Mouse (Mus musculus) hindbrain, postnatal 0 days (tissue): Measurements from ENCODE around the gene Krt9. TPM values are rescaled to one million over a fixed set of nuclear protein-coding genes. Genes with fewer than 3 reads are reported as not detected.

Source experiments
- ATAC-seq: fragments of 200-750 bp; cut with Nextera tagmentation; 2 replicates; pipeline ENCODE4 v1.8.0; 2017; ENCODE audit warnings: mild to moderate bottlenecking, moderate TSS enrichment, moderate library complexity
- DNase-seq: peaks from one replicate; pipeline ENCODE4 v3.0.0-alpha.2; 2015; ENCODE audit warnings: low spot score
- H3K27ac ChIP-seq: fragments of 300-500 bp; sonication (generic); 2 replicates; pipeline ENCODE4 v1.5.1; 2014; ENCODE audit warnings: mild to moderate bottlenecking
- H3K27me3 ChIP-seq: fragments of 300-500 bp; sonication (generic); 2 replicates; pipeline ENCODE4 v1.6.1; 2014; ENCODE audit warnings: low read length, mixed read lengths; ENCODE audit not compliant: insufficient read depth
- H3K36me3 ChIP-seq: fragments of 300-500 bp; sonication (generic); 2 replicates; pipeline ENCODE4 v1.6.1; 2014; ENCODE audit warnings: low read length, mixed read lengths; ENCODE audit not compliant: insufficient read depth
- H3K4me1 ChIP-seq: fragments of 300-500 bp; sonication (generic); 2 replicates; pipeline ENCODE4 v1.6.1; 2014; ENCODE audit warnings: antibody characterized with exemption, low read length, mixed read lengths; ENCODE audit not compliant: insufficient read depth
- H3K4me2 ChIP-seq: fragments of 300-500 bp; sonication (generic); 2 replicates; pipeline ENCODE4 v1.6.1; 2014; ENCODE audit warnings: low read depth, mild to moderate bottlenecking, low read length, moderate library complexity, mixed read lengths
- H3K4me3 ChIP-seq: fragments of 300-500 bp; sonication (generic); 2 replicates; pipeline ENCODE4 v1.5.1; 2014; ENCODE audit warnings: low read length
- H3K9ac ChIP-seq: fragments of 300-500 bp; sonication (generic); replicated peaks from 2 replicates; pipeline ENCODE4 v1.6.1; 2014; ENCODE audit warnings: mild to moderate bottlenecking, low read length, moderate library complexity, mixed read lengths
- H3K9me3 ChIP-seq: fragments of 300-500 bp; sonication (generic); 2 replicates; pipeline ENCODE4 v1.6.1; 2016; ENCODE audit warnings: low read length, mixed read lengths
- CTCF ChIP-seq: IDR thresholded peaks from 2 replicates; pipeline ENCODE4 v1.5.1; 2016; ENCODE audit warnings: antibody characterized with exemption, control low read depth, low read depth
- WGBS: fragments of 180-500 bp; shearing (Covaris S2); extraction: QIAGEN DNeasy Blood & Tissue Kit; methylation state at CpG from one replicate; pipeline ENCODE4 v1.1.7; 2014; 5-methylcytosine and 5-hydroxymethylcytosine counted together
- polyA plus RNA-seq: library from polyadenylated mRNA; unstranded; fragments of >200 nt; fragmentation: Nextera tagmentation; extraction: Ambion mirVana; gene quantifications from 2 replicates; pipeline ENCODE4 v1.2.1, GENCODE M21; 2015
- total RNA-seq: library from RNA; depleted of rRNA; stranded (reverse); fragments of >200 nt; gene quantifications from 2 replicates; pipeline ENCODE4 v1.2.3, GENCODE M21; 2014; rRNA removed

Gene Krt9
- total and polyA plus RNA-seq, 2 experiments from 2014 or later, result 0.05 to 0.18 TPM

DNA sequence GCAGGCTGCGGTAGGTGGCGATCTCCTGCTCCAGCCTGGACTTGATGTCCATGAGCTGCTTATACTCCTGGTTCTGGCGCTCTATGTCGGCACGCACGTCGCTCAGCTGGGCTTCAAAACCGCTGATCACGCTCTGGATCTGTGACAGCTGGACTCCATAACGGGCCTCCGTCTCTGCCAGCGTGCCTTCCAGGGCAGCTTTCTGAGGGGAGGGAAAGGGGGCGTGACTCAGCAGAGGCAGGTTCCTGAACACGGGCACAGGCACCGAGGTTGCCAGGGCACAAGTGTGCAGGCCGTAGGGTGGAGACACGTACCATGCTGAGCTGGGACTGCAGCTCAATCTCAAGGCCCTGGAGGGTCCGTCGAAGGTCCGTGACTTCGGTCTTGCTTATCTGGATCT is 52.1 kb downstream of the Krt9 start:
- Histone ChIP-seq H3K27me3 (peaks cover 12% of the 10 kb centered on the region; the same call in 1 of the 2 replicates), H3K27ac (no peak overlapping the region), H3K4me3 (no peak overlapping the region), H3K4me2 (no peak overlapping the region), H3K9ac (no peak overlapping the region), H3K9me3 (no peaks in the 10 kb centered on the region), H3K4me1 (0 out of 2 replicates have a peak, but pooled peaks cover 9% of the 10 kb centered on the region), H3K36me3 (no peaks in the 10 kb centered on the region)
- TF ChIP-seq CTCF, result no peak
- ATAC-seq, result no peak
- no peak for DNase-seq
- 78% methylated on average over 21 of the region's 21 CpGs for WGBS

- 85% methylated on average over 2 of the region's 2 CpGs for WGBS
Measured at GRCm38 (mm10) chr11:100139391-100139790, 53.7 kb downstream of the Krt9 start.

DNA sequence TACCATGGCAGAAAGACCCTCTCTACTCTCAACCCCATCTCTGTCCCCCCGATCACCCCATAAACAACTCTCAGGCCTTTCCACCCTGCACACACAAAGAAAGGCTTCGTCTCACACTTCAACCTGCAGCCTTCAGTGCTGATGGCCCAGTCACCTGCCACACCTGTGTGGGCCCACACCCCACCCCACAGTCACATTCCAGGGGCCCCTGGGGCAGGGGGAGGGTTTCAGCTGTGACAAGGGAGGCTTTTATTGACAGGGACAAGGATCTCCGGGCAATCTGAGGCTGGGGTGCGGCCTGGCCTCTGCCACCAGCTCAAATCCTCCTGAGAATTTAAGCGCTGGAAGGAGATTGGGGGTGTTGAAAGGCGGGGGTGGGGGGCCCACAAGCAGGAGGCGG is 54.2 kb downstream of the Krt9 start:
- H3K4me2 ChIP-seq, result no peak overlapping the region
- ATAC-seq (no peak), DNase-seq (no peak)
- H3K4me1 ChIP-seq, result 0 out of 2 replicates have a peak, but pooled peaks cover 5% of the 10 kb centered on the region
- no peaks in the 10 kb centered on the region for H3K36me3 ChIP-seq
- H3K4me3 ChIP-seq, result no peak overlapping the region
- H3K27ac ChIP-seq, result no peak overlapping the region
- H3K9ac ChIP-seq, result no peak overlapping the region
- TF ChIP-seq CTCF, result no peak
- WGBS, result 52% methylated on average over 7 of the region's 7 CpGs
- H3K9me3 ChIP-seq, result no peaks in the 10 kb centered on the region
- no peaks in the 10 kb centered on the region for H3K27me3 ChIP-seq

More at GRCm38 (mm10) chr11:100139391-100139790, 53.7 kb downstream of the Krt9 start:
- Histone ChIP-seq H3K27ac (no peak overlapping the region), H3K9me3 (no peaks in the 10 kb centered on the region), H3K9ac (no peak overlapping the region), H3K36me3 (no peaks in the 10 kb centered on the region), H3K4me2 (no peak overlapping the region), H3K4me3 (no peak overlapping the region), H3K27me3 (no peaks in the 10 kb centered on the region), H3K4me1 (0 out of 2 replicates have a peak, but pooled peaks cover 5% of the 10 kb centered on the region)
- ATAC-seq (no peak), DNase-seq (no peak)
- no peak for TF ChIP-seq CTCF

GRCm38 (mm10) chr11:100137693-100138092 is 55.4 kb downstream of the Krt9 start:
- H3K4me1 ChIP-seq, result 0 out of 2 replicates have a peak, but pooled peaks cover 5% of the 10 kb centered on the region

More at GRCm38 (mm10) chr11:100137693-100138092, 55.4 kb downstream of the Krt9 start:
- Histone ChIP-seq H3K9ac (no peak overlapping the region), H3K9me3 (no peaks in the 10 kb centered on the region), H3K27me3 (no peaks in the 10 kb centered on the region), H3K4me2 (no peak overlapping the region), H3K36me3 (no peaks in the 10 kb centered on the region), H3K4me3 (no peak overlapping the region), H3K27ac (no peak overlapping the region)
- DNase-seq, result no peak
- no peak for TF ChIP-seq CTCF
- no peak for ATAC-seq
- WGBS, result 35% methylated on average over 5 of the region's 5 CpGs

Other genes starting within 250 kb of the Krt9 start
- gene Krtap9-5, start 244.8 kb downstream of the Krt9 start, total RNA-seq, result not detected in 2 replicates
- gene Krtap9-5, start 244.8 kb downstream of the Krt9 start, polyA plus RNA-seq, result not detected in 2 replicates
- not detected in 2 replicates for gene Krtap29-1, start 214.2 kb downstream of the Krt9 start, total RNA-seq
- not detected in 2 replicates for gene Krtap29-1, start 214.2 kb downstream of the Krt9 start, polyA plus RNA-seq
- not detected in 2 replicates for gene Krtap16-1, start 206.6 kb downstream of the Krt9 start, total RNA-seq
- 0.09 TPM in 1 of 2 replicates, not detected in the other for gene Krtap16-1, start 206.6 kb downstream of the Krt9 start, polyA plus RNA-seq
- gene Krtap17-1, start 199.3 kb downstream of the Krt9 start, total RNA-seq, result 2.6 and 3.0 TPM in 2 replicates
- 1.6 and 1.8 TPM in 2 replicates for gene Krtap17-1, start 199.3 kb downstream of the Krt9 start, polyA plus RNA-seq
- not detected in 2 replicates for gene Krt33a, start 177.0 kb downstream of the Krt9 start, total RNA-seq
- gene Krt33a, start 177.0 kb downstream of the Krt9 start, polyA plus RNA-seq, result not detected in 2 replicates
- not detected in 2 replicates for gene Krt33b, start 163.4 kb downstream of the Krt9 start, total RNA-seq
- gene Krt33b, start 163.4 kb downstream of the Krt9 start, polyA plus RNA-seq, result 0.11 and 0.29 TPM in 2 replicates
- not detected in 2 replicates for gene Krt34, start 151.7 kb downstream of the Krt9 start, total RNA-seq
- gene Krt34, start 151.7 kb downstream of the Krt9 start, polyA plus RNA-seq, result 0.11 TPM in 1 of 2 replicates, not detected in the other
- gene Krt31, start 142.7 kb downstream of the Krt9 start, total RNA-seq, result not detected in 2 replicates
- not detected in 2 replicates for gene Krt31, start 142.7 kb downstream of the Krt9 start, polyA plus RNA-seq
- not detected in 2 replicates for gene Krt32, start 105.0 kb downstream of the Krt9 start, total RNA-seq
- not detected in 2 replicates for gene Krt32, start 105.0 kb downstream of the Krt9 start, polyA plus RNA-seq
- 0.78 TPM in 1 of 2 replicates, not detected in the other for gene Krt35, start 97.0 kb downstream of the Krt9 start, total RNA-seq
- gene Krt35, start 97.0 kb downstream of the Krt9 start, polyA plus RNA-seq, result 0.16 TPM in 2 replicates
- gene Krt36, start 87.6 kb downstream of the Krt9 start, total RNA-seq, result not detected in 2 replicates
- 0.14 TPM in 1 of 2 replicates, not detected in the other for gene Krt36, start 87.6 kb downstream of the Krt9 start, polyA plus RNA-seq
- gene Krt13, start 71.7 kb downstream of the Krt9 start, total RNA-seq, result not detected in 2 replicates
- gene Krt13, start 71.7 kb downstream of the Krt9 start, polyA plus RNA-seq, result 0.13 TPM in 1 of 2 replicates, not detected in the other
- gene Krt15, start 57.3 kb downstream of the Krt9 start, total RNA-seq, result 0.25 and 0.68 TPM in 2 replicates
- 0.21 and 0.24 TPM in 2 replicates for gene Krt15, start 57.3 kb downstream of the Krt9 start, polyA plus RNA-seq
- gene Krt19, start 44.6 kb downstream of the Krt9 start, total RNA-seq, result 0.65 and 2.7 TPM in 2 replicates
- 3.8 and 4.9 TPM in 2 replicates for gene Krt19, start 44.6 kb downstream of the Krt9 start, polyA plus RNA-seq
- 0.86 TPM in 1 of 2 replicates, not detected in the other for gene Krt14, start 14.3 kb upstream of the Krt9 start, total RNA-seq
- 0.55 and 0.79 TPM in 2 replicates for gene Krt14, start 14.3 kb upstream of the Krt9 start, polyA plus RNA-seq
- gene Krt16, start 55.7 kb upstream of the Krt9 start, total RNA-seq, result not detected in 2 replicates
- gene Krt16, start 55.7 kb upstream of the Krt9 start, polyA plus RNA-seq, result not detected in 2 replicates
- 0.40 and 1.0 TPM in 2 replicates for gene Krt17, start 67.8 kb upstream of the Krt9 start, total RNA-seq
- gene Krt17, start 67.8 kb upstream of the Krt9 start, polyA plus RNA-seq, result 1.1 and 1.2 TPM in 2 replicates
- gene Krt42, start 76.6 kb upstream of the Krt9 start, total RNA-seq, result not detected in 2 replicates
- gene Krt42, start 76.6 kb upstream of the Krt9 start, polyA plus RNA-seq, result 0.23 TPM in 1 of 2 replicates, not detected in the other
- gene Eif1, start 126.6 kb upstream of the Krt9 start, total RNA-seq, result 74.1 and 76.5 TPM in 2 replicates
- gene Eif1, start 126.6 kb upstream of the Krt9 start, polyA plus RNA-seq, result 1,309 and 1,318 TPM in 2 replicates
- not detected in 2 replicates for gene Gast, start 141.2 kb upstream of the Krt9 start, total RNA-seq
- gene Gast, start 141.2 kb upstream of the Krt9 start, polyA plus RNA-seq, result 0.45 and 0.73 TPM in 2 replicates
- 530 and 555 TPM in 2 replicates for gene Hap1, start 162.9 kb upstream of the Krt9 start, total RNA-seq
- 344 and 395 TPM in 2 replicates for gene Hap1, start 162.9 kb upstream of the Krt9 start, polyA plus RNA-seq
- gene Jup, start 204.5 kb upstream of the Krt9 start, total RNA-seq, result 105 and 119 TPM in 2 replicates
- gene Jup, start 204.5 kb upstream of the Krt9 start, polyA plus RNA-seq, result 42.7 and 49.8 TPM in 2 replicates
- gene P3h4, start 221.6 kb upstream of the Krt9 start, total RNA-seq, result 23.9 and 28.2 TPM in 2 replicates
- gene P3h4, start 221.6 kb upstream of the Krt9 start, polyA plus RNA-seq, result 20.7 and 22.0 TPM in 2 replicates
- 34.6 and 41.1 TPM in 2 replicates for gene Fkbp10, start 222.5 kb upstream of the Krt9 start, total RNA-seq
- gene Fkbp10, start 222.5 kb upstream of the Krt9 start, polyA plus RNA-seq, result 27.0 and 27.4 TPM in 2 replicates
- 59.2 and 61.7 TPM in 2 replicates for gene Nt5c3b, start 248.6 kb upstream of the Krt9 start, total RNA-seq
- 106 and 108 TPM in 2 replicates for gene Nt5c3b, start 248.6 kb upstream of the Krt9 start, polyA plus RNA-seq
- gene Klhl10, start 248.7 kb upstream of the Krt9 start, total RNA-seq, result 0.40 and 0.42 TPM in 2 replicates
- 0.39 and 0.84 TPM in 2 replicates for gene Klhl10, start 248.7 kb upstream of the Krt9 start, polyA plus RNA-seq